Mouse (Mus musculus) A20 (cell line): Measurements from ENCODE around the gene Tmem178b.

Experiments used
- DNase-seq: peaks from one replicate; pipeline ENCODE4 v3.0.0-alpha.2; 2011; ENCODE audit warnings: low read depth, low spot score

Tmem178b gene

DNA sequence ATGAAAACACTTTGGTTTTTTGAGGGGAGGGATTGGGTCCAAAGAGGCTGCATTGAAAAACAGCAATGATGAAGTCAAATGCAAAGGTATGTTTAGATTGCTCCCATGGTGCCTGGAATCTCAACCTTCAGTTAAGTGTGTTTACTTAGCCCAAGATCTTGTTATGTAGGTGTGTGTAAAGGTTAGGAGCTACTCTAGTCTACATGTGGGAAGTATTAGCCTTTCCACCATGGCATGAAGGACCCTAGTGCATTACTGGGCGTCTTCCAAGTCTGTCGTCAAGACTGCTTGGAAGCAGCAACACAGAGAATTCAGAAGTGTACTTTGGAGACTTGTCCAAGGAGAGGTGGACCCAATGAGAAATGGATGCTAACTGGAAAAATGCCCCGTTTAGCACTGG is 205.3 kb downstream of the Tmem178b start:
- no peak for DNase-seq

DNA sequence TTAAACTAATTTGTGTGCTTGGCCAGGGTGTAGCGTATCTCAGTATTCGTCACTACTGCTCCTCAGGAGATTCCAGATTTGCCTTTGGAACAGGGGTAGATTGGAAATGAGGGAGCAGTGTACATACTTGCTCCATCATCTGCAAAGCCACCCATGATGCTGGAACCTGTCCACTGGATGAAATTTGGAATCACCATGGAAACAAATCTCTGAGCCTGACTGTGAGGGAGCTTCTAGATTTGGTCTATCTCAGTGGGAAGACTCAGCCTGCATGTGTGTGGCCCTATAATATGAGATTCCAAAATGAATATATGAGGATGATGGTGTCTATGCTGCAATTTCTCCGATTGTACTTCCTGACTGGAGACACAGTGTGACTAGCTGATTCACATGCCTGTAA is 210.7 kb downstream of the Tmem178b start:
- no peak for DNase-seq

DNA sequence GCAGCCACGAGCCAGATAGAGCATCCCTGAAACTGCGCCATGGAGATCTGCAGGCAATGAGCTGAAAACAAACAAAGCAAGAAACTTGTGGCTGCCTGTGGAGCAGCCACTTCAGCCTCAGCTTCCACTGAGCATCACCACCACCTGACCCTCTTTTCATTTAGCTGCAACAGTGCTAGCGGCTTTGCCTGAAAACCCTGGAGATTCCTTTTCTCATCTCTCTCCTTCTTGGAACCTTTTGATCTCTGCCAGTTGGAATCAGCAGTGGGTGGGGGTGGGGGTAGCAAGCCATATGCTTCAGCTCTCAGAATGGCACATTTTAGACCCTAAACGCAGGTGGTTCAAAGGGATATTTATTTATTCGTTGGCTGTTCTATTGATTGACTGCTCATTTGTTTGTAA is 218.2 kb downstream of the Tmem178b start:
- no peak for DNase-seq

DNA sequence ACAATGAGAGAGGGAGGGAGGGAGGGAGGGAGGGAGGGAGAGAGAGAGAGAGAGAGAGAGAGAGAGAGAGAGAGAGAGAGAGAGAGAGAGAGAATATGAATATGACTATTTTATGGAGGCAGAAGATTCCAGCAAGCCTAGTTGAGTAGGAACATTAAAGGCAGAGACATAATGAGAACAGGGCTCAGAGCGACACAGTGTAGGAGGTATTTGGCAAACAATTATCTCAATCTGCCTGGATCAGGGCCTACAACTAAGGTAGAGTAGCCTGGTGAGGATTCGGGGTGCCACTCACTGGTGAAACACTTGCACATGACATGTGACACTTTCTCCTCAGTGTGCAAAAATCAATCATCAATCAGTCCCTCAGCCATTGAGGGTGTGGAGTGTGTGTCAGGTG is 225.4 kb downstream of the Tmem178b start:
- no peak for DNase-seq

DNA sequence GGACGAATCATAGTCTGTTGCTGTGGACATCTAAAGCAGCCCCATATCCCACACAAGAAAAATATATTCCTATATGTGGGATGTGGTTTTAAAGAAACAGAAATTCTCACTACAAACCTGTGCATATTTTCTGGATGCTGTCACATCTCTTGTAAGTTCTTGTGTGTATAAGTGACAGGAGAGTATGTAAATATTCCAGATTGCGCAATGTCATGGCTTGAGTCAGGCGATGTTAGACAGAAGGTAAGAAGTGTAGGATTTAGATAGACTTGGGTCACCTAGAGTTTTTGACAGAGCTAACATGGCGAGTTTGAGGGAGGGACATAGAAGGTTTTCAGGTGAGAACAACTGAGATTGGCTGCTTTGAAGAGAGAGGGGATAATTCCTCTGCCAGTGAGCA is 228.7 kb downstream of the Tmem178b start:
- DNase-seq = no peak

DNA sequence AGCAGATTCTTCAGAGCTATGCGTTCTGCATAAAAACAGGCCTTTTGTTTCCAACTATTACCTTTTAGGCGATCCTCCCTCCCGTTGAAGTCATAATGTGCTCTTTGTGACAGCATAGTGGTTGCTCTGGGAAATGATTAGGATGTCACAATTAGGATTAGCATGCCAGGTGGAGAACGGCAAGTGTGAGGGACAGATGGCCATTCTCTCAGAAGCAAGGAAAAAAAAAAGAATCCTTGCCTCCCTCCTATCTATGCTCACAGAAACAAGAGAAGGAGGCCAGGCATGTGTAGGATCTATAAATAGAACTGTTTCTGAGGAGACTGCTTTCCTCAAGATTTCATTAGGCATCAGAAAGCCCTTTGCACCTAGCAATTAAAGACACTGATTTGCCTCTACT is 229.8 kb downstream of the Tmem178b start:
- no peak for DNase-seq

DNA sequence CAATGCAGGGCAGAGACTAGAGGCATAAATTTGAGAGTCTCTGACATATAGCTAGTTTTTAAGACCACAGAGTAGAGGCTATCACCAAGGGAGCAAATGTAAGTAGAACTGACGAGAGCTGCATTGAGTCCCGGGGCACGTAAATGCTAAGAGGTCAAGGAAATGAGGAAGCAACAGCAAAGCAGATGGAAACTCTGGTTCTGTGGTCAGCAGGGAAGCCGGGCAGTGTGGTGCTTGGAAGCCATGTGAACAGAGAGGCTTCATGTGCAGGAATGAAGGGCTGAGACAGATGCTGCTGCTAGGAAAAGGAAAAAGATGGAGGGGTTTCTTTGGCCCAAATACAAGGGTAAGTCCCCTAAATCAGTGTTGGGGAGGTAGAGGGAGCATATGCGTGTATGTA is 237.0 kb downstream of the Tmem178b start:
- no peak for DNase-seq

DNA sequence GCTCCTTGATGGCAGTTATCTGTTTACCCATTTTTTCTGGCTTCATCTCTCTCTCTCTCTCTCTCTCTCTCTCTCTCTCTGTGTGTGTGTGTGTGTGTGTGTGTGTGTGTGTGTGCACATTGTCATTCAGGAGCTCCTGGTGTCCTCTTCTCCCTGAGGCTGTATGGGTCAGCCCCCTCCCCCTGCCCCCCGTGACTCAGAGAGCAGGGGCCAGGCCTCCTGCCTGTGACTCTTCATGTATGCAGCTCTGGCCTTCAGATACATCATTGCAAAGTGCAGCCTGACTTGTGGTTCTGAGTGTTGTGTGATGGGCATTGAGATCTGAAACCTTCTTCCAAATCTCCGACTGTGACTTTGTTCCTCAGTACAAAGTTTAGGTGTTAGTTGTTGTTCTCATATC is 237.7 kb downstream of the Tmem178b start:
- no peak for DNase-seq

DNA sequence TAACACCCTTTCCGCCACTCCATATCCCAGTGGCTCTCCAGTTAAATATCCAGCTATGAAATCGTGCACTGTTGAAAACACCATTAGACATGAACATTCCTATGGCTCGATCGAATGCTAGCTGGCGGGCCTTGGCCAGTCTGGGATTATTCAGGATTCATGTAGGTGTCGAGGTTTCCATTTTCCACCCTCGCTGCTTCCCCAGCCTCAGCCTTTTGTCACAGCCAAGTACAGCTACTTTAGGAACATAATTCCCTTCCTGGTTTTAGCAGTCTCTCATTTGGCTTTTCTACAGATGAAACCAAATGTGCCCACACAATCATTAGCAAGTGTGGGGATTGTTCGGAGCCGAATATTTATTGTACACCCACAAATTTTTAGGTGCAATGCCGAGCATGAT is 239.4 kb downstream of the Tmem178b start:
- DNase-seq = no peak

DNA sequence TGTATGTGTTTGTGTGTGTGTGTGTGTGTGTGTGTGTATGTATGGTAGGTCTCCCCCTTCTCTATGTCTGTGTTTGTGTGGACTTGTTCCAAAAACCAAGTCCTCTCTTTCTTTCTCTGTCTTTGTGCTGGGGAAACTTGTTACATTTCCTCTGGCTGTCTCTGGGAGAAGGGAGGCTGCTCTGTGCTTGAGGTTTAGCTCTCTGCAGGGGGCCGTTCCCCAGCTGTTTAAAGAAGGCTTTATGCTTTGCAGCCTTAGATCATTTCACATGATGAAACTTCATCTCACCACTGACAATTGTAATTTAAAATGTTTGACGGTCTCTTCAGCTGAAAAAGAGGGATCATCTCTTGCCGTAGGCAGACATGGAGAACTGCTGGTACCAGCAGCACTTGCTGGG is 243.2 kb downstream of the Tmem178b start:
- no peak for DNase-seq

DNA sequence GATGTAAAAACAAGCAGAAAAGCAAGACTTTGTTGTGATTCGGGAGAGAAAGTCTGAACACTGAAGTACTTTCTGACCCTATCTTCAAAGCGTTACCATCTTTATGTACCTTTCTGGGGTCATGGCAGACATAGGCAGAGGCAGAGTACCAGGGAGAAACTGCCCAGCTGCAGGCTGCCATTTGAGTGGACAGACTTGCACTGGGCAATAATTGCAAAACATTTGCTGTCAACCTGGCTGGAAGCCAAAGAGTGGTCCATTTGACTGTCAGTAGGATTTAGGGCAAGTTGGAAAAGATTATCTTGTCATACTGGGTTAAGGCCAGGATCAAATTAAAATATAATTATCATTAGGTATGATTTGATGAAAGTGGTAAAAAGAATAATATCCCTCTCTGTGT is 247.1 kb downstream of the Tmem178b start:
- DNase-seq = no peak

DNA sequence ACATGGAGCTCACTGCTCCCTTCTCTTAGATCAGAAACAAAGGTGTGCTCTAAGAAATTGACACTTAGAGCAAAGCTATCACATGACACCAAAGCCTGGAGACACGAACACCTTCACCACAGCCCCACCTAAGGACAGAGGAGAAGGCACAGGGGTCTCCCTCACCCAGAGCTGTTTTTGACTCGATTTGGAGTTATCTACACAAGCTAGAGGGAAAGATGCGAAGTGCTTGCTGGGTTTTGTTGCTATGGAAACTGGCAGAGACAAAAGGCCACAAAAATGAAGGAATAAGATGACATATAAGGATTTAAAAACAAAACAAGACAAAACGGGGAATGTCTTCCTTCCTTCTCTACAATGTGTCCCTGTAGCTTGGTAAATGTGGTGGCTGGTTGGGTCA is 248.4 kb downstream of the Tmem178b start:
- DNase-seq = no peak

DNA sequence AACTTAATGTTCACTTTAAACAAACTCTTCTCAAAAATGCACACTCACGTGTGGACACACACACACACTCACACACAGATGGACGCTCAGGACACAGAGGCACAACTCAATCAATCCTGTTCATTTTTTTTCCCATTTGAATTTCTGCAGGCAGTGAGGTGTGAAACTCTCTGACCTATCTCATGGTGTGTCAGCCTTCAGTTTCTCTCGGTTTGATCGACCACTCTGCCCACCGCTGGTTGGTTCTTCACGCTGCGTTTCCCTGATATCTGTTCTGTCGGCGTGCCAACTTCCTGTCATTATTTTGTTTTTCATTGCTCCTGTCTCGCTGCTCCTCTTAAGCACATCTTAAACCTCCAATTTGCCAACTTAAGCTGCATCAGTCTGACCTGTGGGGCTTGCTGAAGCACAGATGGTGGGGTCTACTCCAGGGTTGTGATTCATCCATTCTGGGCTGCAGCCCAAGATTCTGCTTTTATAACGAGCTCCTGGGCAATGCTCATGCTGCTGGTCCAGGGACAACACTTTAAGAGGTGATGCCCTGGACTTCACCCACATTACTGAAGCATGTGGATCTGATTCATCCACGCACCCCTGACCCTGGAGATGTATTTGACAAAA is 250.1 kb downstream of the Tmem178b start:
- DNase-seq = no peak

DNA sequence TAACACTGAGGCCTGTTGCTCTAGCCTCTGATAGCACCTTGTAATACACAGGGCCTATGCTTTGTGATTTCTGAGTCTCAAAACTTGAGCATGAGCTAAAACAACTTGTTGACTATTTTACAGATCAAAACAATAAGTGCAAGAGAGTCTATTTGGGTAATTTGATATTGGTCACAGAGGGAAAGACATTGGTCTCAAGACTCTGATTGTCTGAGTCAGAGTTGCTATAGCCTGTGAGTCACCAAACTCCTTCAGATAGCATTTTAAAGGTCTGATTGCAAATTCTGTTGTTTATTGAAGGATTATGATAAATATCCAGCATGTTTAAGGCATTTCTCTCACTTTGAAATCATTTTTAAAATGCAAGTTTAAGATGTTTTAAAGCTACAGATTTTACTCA is 250.9 kb downstream of the Tmem178b start:
- DNase-seq = no peak

DNA sequence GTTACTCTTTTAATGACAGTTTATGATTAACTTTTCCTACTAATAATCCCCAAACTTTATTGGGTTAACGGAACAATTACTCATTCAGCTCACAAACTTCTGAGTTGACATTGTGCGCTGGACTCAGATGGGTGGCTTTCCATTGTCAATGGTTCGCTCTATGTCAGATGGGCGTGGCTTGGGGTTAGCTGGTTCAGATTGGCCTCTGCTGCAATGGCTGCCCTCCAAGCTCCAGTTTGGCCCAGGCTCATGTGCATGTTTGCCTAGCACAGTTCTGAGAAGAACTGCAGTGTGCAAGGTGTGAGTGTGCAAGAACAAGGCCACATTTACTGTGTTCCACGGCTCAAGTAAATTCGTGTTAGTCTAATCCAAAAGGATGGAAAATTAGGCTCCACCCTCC is 255.6 kb downstream of the Tmem178b start:
- DNase-seq = no peak

DNA sequence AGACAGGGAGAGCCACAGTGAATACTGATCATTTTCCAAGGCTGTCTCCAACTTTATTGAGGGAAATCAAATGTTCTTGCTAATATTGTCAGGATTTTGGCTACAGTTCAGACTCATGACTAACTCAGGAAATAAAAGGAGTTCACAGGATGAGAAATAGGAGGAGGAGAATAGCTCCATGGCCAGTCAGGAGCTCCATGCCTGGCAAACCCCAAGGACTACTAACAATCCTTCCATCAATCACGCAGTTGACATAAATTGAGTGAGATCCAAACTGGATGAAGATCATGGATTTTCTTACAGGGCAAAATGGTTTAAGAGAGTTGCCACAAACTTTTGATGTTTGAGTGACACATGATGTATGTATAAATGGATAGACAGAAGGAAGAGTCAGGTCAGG is 258.9 kb downstream of the Tmem178b start:
- DNase-seq = no peak

DNA sequence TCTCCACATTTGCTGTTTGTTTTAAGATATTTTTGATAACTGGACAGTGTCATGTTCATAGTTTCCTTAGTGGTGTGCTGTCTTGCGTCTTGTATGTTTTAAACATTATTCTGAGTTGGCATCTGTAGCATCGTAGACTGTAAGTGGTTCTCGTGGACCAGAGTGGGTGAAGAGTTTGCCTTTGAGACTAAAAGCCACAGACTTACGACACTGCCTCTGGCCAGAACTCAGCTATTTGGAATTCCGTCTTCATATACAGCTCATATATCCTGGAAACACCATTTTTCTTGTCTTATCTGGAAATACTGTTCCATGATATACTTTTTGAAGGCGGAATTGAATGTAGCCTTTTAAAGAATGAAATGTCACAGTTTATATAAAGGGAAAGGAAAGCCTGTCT is 260.4 kb downstream of the Tmem178b start:
- no peak for DNase-seq

DNA sequence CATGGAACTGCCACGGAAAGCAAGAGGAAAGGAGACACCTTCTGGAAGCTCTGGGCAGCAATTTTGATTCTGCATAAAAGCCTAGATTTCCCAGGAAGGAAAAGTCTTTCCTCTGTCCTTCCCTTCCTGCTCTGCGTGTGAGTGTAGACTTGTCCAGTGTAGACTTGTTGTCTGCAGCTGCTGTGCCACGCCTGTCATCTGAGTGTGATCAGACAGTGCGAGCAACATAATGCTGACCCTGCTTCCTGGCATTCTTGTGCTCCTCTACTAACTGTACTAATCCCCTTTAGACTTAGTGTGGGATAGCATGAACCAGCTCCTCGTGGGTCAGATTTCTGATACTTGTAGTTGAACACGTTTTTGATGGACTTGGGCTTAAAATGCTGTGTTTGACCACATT is 262.6 kb downstream of the Tmem178b start:
- no peak for DNase-seq

DNA sequence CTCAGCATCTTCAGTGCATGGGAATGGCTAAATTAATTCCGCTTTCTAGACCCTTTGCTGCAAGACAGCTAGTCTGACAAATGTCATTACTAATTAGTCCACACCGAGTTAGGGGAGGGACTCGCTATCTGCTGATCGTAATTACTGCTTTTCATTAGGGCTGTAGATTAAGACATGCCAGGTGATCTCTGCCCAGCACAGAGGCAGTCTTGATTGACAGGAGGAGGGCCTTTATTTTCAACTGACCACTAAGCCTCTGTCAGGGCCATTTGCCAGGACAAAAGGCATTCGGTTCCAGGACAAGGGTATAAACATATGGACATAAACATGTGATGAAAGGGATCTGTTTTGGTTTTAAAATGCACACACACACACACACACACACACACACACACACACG is 264.3 kb downstream of the Tmem178b start:
- no peak for DNase-seq

DNA sequence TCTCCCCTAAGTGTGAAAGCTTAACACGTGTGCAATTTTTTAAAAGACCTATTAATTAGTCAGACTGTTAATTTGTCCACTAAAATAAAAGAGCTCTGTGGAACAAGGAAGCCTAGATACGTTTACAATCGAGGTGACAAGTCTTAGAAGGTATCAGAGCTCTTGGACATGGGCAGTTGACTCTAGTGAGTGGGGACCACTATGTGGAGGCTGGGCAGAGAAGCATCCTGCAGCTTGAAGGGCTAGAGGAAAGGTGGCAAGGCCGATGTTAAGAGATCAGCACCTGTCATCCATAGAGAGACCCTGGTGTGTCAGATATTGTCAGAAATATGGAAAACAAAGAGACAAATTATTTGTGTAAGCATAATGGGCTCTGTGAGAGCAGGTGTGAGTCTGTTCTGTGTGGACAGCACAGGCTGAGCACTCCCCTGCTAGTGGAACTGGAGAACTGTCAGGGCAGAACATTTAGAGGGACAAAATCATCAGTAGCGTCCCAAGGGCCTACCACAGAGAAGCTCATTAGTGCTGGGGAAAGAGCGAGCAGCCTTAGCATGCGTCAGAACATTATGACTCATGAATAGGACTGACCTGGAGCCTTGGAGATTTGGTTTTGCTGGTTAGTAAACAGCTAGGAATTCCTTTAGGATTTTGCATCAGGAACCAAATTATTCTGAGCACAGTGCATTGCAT is 264.9 kb downstream of the Tmem178b start:
- no peak for DNase-seq

DNA sequence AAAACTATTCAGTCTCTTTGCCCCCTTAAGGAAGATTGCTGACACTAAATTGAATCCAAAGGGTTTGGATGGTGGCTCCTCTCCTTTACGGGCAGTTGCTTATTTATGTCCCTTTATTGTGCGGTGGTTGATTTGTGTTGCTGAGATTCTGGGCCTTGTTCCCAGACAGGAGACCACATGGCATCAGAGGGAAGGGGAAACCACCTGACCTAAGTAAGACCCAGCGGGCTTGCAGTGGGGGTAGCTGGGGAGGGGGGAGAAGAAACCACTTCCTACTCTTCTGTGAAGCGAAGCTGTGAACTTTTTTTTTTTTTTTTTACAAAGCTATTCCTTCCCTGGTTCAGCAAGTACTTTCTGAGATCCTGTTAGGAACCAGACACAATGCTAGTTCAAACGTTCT is 269.5 kb downstream of the Tmem178b start:
- DNase-seq = no peak

DNA sequence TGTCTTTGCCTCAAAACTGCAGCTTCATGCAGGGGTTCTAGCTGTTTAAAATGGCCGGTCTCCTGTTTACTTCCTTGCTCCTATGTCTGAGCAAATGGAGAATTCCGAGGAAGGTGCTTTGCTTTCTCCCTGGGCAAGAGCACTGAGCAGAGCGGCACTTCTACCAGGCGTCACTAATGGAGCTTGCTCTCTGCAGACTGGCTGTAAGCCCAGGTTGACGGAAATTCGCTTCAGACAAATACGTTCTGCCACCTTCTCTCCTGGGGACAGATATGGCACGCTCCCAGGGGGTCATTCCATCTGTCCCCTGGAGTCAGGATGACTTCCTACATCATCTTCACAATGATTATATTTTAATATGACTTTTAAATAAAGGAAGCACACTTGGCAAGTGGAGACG is 271.3 kb downstream of the Tmem178b start:
- no peak for DNase-seq

DNA sequence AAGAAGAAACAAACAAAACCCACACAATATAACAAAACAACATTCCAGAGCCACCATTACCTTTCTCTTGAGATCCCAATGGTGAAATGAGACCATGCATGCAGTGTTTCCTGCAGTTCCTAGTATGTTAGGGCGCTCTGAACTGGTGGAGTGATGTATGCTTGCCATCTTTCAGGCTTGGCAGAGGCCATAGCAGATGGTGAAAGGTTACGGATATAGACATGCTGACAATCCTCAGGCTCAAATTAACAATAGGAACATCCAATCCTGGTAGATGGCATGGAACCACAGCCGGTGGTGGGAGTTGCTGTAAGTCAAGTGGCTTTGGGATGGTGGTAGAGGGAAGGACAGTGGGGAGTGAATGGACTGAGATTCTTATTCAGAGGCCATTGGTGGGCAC is 272.5 kb downstream of the Tmem178b start:
- no peak for DNase-seq

DNA sequence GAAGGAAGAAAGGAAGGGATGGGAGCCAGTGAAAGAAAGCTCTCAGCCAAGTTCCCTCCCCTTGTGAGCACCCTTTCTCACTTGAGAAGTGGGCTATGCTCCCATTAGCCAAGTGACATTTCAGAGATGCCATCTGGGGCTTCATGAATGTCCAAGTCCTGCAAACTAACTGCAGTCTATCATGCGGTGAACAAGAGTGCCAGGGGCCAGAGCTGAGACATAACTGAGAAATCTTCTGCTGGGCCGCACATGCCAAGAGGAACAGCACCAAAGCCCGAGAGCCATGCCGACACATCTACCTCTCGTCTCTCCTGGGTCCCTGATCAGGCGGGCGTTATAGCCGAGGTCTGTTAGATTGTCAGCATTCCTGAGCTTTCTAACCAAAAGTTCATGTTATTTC is 279.2 kb downstream of the Tmem178b start:
- DNase-seq = no peak
